Comparison of ENCODE assay signal across 14 mouse cellular contexts in genomic region chr11:60164450-60164849, GRCm38 (mm10). TPM values are rescaled to one million over a fixed set of nuclear protein-coding genes. Genes with fewer than 3 reads are reported as not detected.
A peak's percentile ranks its signal among the peaks of the same experiment; 100 is the strongest.
DNase-seq lines count a peak whose midpoint lies in the region; ATAC-seq and TF ChIP-seq lines count a peak whose summit lies in the region.
"Had no signal": no experiment of that assay in that cellular context is flagged by ENCODE, and none has a peak within 500 bp of the region (broad histone marks: within the 10 kb centered on the region; RNA-seq: fewer than 3 reads in every experiment).

No protein-coding gene starts in this region.

- no peak overlapping the region for H3K4me3 ChIP-seq in gastrocnemius, adult 2 months
- H3K4me3 ChIP-seq in kidney, embryonic 14.5 days (ENCODE audit: low read length): no peak overlapping the region
- H3K4me3 ChIP-seq in stomach, postnatal 0 days (ENCODE audit: low read depth, low read length): no peak overlapping the region
- H3K4me3 ChIP-seq: limb, embryonic 15.5 days had no signal

- H3K36me3 ChIP-seq in kidney, embryonic 14.5 days (ENCODE audit: control insufficient read depth, insufficient read depth, low read length): peaks cover 7% of the 10 kb centered on the region
- no peaks in the 10 kb centered on the region for H3K36me3 ChIP-seq in stomach, postnatal 0 days (ENCODE audit: control insufficient read depth, insufficient read depth, low read length)

- no peak for ATAC-seq in kidney, embryonic 14.5 days (ENCODE audit: low FRiP score, low TSS enrichment)
- ATAC-seq in stomach, postnatal 0 days (ENCODE audit: low FRiP score, low TSS enrichment): no peak

- H3K27me3 ChIP-seq in kidney, embryonic 14.5 days (ENCODE audit: control insufficient read depth, insufficient read depth, low read length): no peaks in the 10 kb centered on the region
- H3K27me3 ChIP-seq in stomach, postnatal 0 days (ENCODE audit: control insufficient read depth, insufficient read depth, low read length): no peaks in the 10 kb centered on the region
- H3K27me3 ChIP-seq: limb, embryonic 15.5 days had no signal

- no peaks in the 10 kb centered on the region for H3K9me3 ChIP-seq in kidney, embryonic 14.5 days (ENCODE audit: control insufficient read depth, low read length)
- H3K9me3 ChIP-seq in stomach, postnatal 0 days (ENCODE audit: control insufficient read depth, low read length): no peaks in the 10 kb centered on the region
- H3K9me3 ChIP-seq: G1E; limb, embryonic 15.5 days had no signal

- TF ChIP-seq CTCF in gastrocnemius, adult 2 months (IDR thresholded peaks at IDR 0.05): no peak
- no peak for TF ChIP-seq CTCF in stomach, postnatal 0 days (IDR thresholded peaks at IDR 0.05; ENCODE audit: low read depth)

- TF ChIP-seq EP300 in stomach, postnatal 0 days (optimal IDR thresholded peaks at IDR 0.05): no peak

- H3K4me1 ChIP-seq in kidney, embryonic 14.5 days (ENCODE audit: control insufficient read depth, insufficient read depth, low read length): peaks cover 49% of the 10 kb centered on the region
- H3K4me1 ChIP-seq in stomach, postnatal 0 days (replicated peaks; ENCODE audit: control insufficient read depth, insufficient read depth): peaks cover 13% of the 10 kb centered on the region; the same call in 1 of the 2 replicates

- WGBS in kidney, embryonic 14.5 days: 65% methylated on average over 6 of the region's 6 CpGs
- WGBS in stomach, postnatal 0 days: 58% methylated on average over 6 of the region's 6 CpGs

- no peak overlapping the region for H3K9ac ChIP-seq in kidney, embryonic 14.5 days (ENCODE audit: low read depth, low read length)
- no peak overlapping the region for H3K9ac ChIP-seq in stomach, postnatal 0 days (ENCODE audit: low read length)
- H3K9ac ChIP-seq: limb, embryonic 15.5 days had no signal

- DNase-seq in gastrocnemius, adult 2 months: peak; percentile 71
- no peak for DNase-seq in gastrocnemius, postnatal 25 days
- DNase-seq in kidney, postnatal 25 days: no peak
- DNase-seq in lung, postnatal 10 days: peak; percentile 37
- DNase-seq in lung, postnatal 25 days (ENCODE audit: low spot score): no peak
- DNase-seq in stomach, postnatal 0 days (ENCODE audit: low spot score): no peak
- DNase-seq in urinary bladder, postnatal 36 days (ENCODE audit: low spot score in 2 of 2): no peak
- DNase-seq: cerebellum, adult 11-12 months; layer of hippocampus, postnatal 36 days; right cerebral cortex, postnatal 14 days; thymus, postnatal 14 days had no signal

- intact Hi-C loops in gastrocnemius, adult 2 months (cut with DNase I): no loop called here

- H3K27ac ChIP-seq in gastrocnemius, adult 2 months: peak overlapping the region; percentile 9; the same call in 1 of the 2 replicates
- H3K27ac ChIP-seq in kidney, embryonic 14.5 days (ENCODE audit: low read depth, low read length): peak overlapping the region; percentile 39; the same call in 1 of the 2 replicates
- H3K27ac ChIP-seq in stomach, postnatal 0 days (replicated peaks): peak overlapping the region; percentile 35; the same call in 1 of the 2 replicates

- no peak overlapping the region for H3K4me2 ChIP-seq in kidney, embryonic 14.5 days (replicated peaks; ENCODE audit: low read depth, low read length)
- no peak overlapping the region for H3K4me2 ChIP-seq in stomach, postnatal 0 days (replicated peaks; ENCODE audit: low read depth)
- H3K4me2 ChIP-seq: limb, embryonic 15.5 days had no signal

RNA-seq across cellular contexts. Expression of gene Srebf1, which starts 57.9 kb away (rescaled TPM):
- total RNA-seq in gastrocnemius, adult 2 months (2021): 10 to 100 TPM; 27.5 to 43.4 TPM
- 10 to 100 TPM; 16.8 to 20.0 TPM for total RNA-seq in gastrocnemius, postnatal 25 days (2021)
- 58.8 and 60.1 TPM in 2 replicates for polyA plus RNA-seq in kidney, embryonic 14.5 days (2014; fragmentation: Nextera tagmentation; extraction: Ambion mirVana)
- polyA plus RNA-seq in stomach, postnatal 0 days (2015; fragmentation: Nextera tagmentation; extraction: Ambion mirVana): 44.7 and 47.9 TPM in 2 replicates

RNA-seq across cellular contexts. Expression of gene Rai1, which starts 59.6 kb away (rescaled TPM):
- 10 to 100 TPM; 23.8 to 27.3 TPM for total RNA-seq in gastrocnemius, adult 2 months (2021)
- 10 to 100 TPM; 17.3 to 21.6 TPM for total RNA-seq in gastrocnemius, postnatal 25 days (2021)
- 29.1 and 34.4 TPM in 2 replicates for polyA plus RNA-seq in kidney, embryonic 14.5 days (2014; fragmentation: Nextera tagmentation; extraction: Ambion mirVana)
- polyA plus RNA-seq in stomach, postnatal 0 days (2015; fragmentation: Nextera tagmentation; extraction: Ambion mirVana): 10.6 and 10.7 TPM in 2 replicates

Comparison
In these comparisons a context has a peak if more than half of its experiments do, and no peak if none do; other contexts are left out.
1. DNase-seq: peak in gastrocnemius, adult 2 months (single experiment) and lung, postnatal 10 days (single experiment); none in gastrocnemius, postnatal 25 days (single experiment), kidney, postnatal 25 days (0 of 2), lung, postnatal 25 days (single experiment), stomach, postnatal 0 days (single experiment) and urinary bladder, postnatal 36 days (0 of 2).
2. Peak in every context shown above with its lines, with median percentiles within 50 percentile points of each other: H3K27ac ChIP-seq.